Mouse (Mus musculus): Measurements from ENCODE around the gene Reep1.
"Not testable (repeated sequence)": the region's sequence is repeated elsewhere in the genome, so short reads cannot be mapped to it uniquely, and the experiment has no call there.

Reep1 gene

DNA sequence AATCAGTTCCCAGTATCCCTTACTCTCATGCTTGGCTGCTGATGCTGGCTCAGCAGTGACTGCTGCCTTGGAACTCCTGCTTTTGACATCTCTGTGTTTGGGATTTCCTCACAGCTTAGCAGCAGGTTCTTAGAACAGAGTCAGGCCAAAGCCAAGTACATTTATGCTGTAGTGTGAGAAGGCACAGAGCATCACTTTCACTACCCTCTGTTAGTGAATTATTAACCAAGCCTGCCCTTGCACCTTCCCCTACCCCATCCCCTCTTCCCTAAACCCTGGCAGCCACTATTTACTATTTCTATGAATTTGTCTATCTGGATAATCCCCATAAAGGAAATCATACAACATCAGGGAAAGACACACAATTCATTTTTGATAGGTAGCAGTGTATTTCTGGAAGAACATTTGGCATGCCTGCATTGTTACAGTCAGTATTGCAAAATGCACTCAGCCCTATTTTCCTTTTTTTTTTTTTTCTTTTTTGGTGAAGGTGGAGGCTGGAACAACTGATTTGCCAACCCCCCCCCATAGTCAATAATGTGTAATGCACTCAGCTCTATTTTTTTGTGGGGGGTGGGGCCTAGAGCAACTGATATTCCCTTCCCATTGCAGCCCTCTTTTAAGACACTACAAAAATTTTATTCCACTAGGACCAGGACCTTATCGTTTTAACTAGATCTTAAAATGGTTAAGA, 133.4 kb downstream of the Reep1 start:
- no peak for DNase-seq (ENCODE audit: low read depth)

DNA sequence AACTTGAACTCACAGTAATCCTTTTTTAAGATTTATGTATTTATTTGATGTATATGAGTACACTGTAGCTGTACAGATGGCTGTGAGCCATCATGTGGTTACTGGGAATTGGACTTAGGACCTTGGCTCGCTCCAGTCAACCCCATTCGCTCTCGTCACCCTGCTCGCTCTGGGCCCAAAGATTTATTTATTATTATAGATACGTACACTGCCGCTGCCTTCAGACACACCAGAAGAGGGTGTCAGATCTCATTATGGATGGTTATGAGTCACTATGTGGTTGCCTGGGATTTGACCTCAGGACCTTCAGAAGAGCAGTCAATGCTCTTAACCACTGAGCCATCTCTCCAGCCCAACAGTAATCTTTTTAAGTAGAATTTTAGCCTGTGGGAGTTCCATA, 139.5 kb downstream of the Reep1 start:
- not testable (repeated sequence) for DNase-seq (ENCODE audit: low read depth)

Data from c-Kit-positive CD71-negative TER-119-negative erythroid progenitor cells, embryonic 14.5 days (primary cell).